Mouse (Mus musculus): ENCODE data around the gene Snn. TPM values are rescaled to one million over a fixed set of nuclear protein-coding genes. Genes with fewer than 3 reads are reported as not detected.

Gene Snn
- polyA plus RNA-seq, 1 experiment from 2014 or later = 2.4 TPM

DNA sequence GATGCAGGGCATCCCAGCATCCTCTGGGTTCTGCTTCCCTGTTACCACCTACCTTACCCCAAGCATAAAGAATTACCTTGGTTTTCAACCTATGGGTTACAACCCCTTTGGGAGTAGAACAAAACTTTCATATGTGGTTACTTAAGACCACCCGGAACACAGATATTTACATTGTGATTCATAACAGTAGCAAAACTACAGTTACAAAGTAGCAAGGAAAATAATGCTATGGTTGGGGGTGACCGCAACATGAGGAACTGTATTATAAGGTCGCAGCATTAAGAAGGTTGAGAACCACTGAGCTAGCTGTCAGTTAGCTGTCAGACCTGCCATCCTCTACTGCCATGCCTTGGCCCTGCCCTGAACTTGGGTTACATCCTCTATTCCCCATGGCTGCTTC, 7.9 kb downstream of the Snn start:
- H3K4me3 ChIP-seq (replicated peaks) = no peak overlapping the region
- no peak for ATAC-seq (ENCODE audit: insufficient read depth)
- H3K4me2 ChIP-seq = no peak overlapping the region
- H3K36me3 ChIP-seq (replicated peaks) = peaks cover 1% of the 10 kb centered on the region; the same call in 1 of the 2 replicates
- H3K9me3 ChIP-seq (replicated peaks) = no peaks in the 10 kb centered on the region
- H3K27me3 ChIP-seq = peaks cover 54% of the 10 kb centered on the region
- H3K27ac ChIP-seq (replicated peaks) = no peak overlapping the region
- WGBS (ENCODE audit: insufficient replicate concordance) = 61% methylated on average over 3 of the region's 3 CpGs
- H3K4me1 ChIP-seq (replicated peaks) = peaks cover 29% of the 10 kb centered on the region
- no peak overlapping the region for H3K9ac ChIP-seq

DNA sequence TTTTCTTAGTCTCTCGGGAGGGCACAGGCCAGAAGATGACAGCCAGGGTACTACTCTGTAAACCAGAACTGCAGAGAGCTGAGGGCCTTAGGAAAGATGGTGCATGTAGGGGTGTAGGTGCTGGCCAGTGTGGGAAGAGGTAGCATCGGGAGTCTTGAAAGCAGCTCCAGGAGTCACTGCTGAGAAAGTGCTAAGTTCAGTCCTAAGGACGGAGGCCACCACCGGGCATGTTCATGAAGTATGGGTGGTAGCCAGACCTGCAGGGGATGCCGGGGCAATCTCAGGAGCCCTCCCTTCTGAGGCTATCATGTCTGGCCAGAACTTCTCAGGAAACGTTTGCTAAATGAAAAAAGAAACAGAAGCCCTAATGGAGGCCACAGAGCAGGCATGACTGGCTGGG, 8.5 kb downstream of the Snn start:
- WGBS (ENCODE audit: insufficient replicate concordance) = 34% methylated on average over 6 of the region's 6 CpGs
- no peak for ATAC-seq (ENCODE audit: insufficient read depth)
- no peaks in the 10 kb centered on the region for H3K9me3 ChIP-seq (replicated peaks)
- H3K36me3 ChIP-seq (replicated peaks) = peaks cover 7% of the 10 kb centered on the region; the same call in 1 of the 2 replicates
- peaks cover 29% of the 10 kb centered on the region for H3K4me1 ChIP-seq (replicated peaks)
- H3K4me2 ChIP-seq = no peak overlapping the region
- H3K27me3 ChIP-seq = peaks cover 54% of the 10 kb centered on the region
- no peak overlapping the region for H3K4me3 ChIP-seq (replicated peaks)
- H3K27ac ChIP-seq (replicated peaks) = no peak overlapping the region
- H3K9ac ChIP-seq = no peak overlapping the region

- H3K4me2 ChIP-seq = no peak overlapping the region
Measured at GRCm38 (mm10) chr16:11069710-11070420, 9.1 kb downstream of the Snn start.

DNA sequence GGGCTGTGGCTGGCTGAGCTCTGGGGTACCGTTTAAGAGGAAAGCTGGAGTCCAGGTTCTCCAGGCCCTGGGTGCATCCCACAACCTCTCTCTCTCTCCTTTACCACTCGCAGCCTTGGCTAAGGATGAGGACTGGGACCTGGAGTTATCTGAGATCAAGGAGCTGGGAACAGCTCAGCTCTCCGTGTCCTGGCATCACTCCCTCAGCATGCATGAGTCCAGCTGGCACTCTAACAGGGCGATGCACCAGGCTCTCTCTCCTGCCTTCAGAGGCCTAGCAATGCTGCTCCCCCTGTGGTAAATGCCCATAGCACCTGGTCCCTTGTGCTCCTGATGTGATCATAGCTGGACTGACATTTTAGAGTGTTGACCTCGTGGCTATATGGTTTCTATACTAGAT, 10.4 kb downstream of the Snn start:
- Histone ChIP-seq H3K36me3 (replicated peaks) (peaks cover 26% of the 10 kb centered on the region), H3K4me1 (replicated peaks) (peaks cover 23% of the 10 kb centered on the region), H3K27ac (replicated peaks) (no peak overlapping the region), H3K4me3 (replicated peaks) (no peak overlapping the region), H3K27me3 (peaks cover 37% of the 10 kb centered on the region), H3K9me3 (replicated peaks) (no peaks in the 10 kb centered on the region), H3K4me2 (no peak overlapping the region), H3K9ac (no peak overlapping the region)
- ATAC-seq (ENCODE audit: insufficient read depth) = no peak
- 68% methylated on average over 5 of the region's 5 CpGs for WGBS (ENCODE audit: insufficient replicate concordance)

More at GRCm38 (mm10) chr16:11069710-11070420, 9.1 kb downstream of the Snn start:
- Histone ChIP-seq H3K9me3 (replicated peaks) (no peaks in the 10 kb centered on the region), H3K9ac (no peak overlapping the region), H3K27ac (replicated peaks) (no peak overlapping the region), H3K36me3 (replicated peaks) (peaks cover 13% of the 10 kb centered on the region), H3K27me3 (peaks cover 50% of the 10 kb centered on the region), H3K4me3 (replicated peaks) (no peak overlapping the region), H3K4me1 (replicated peaks) (peaks cover 29% of the 10 kb centered on the region)
- 24% methylated on average over 7 of the region's 7 CpGs for WGBS (ENCODE audit: insufficient replicate concordance)
- no peak for ATAC-seq (ENCODE audit: insufficient read depth)

GRCm38 (mm10) chr16:11071887-11072286, 11.1 kb downstream of the Snn start:
- Histone ChIP-seq H3K9me3 (replicated peaks) (no peaks in the 10 kb centered on the region), H3K36me3 (replicated peaks) (peaks cover 33% of the 10 kb centered on the region), H3K4me3 (replicated peaks) (no peak overlapping the region), H3K27me3 (peaks cover 30% of the 10 kb centered on the region), H3K9ac (no peak overlapping the region), H3K27ac (replicated peaks) (no peak overlapping the region), H3K4me2 (no peak overlapping the region), H3K4me1 (replicated peaks) (peaks cover 16% of the 10 kb centered on the region)
- 72% methylated on average over 4 of the region's 4 CpGs for WGBS (ENCODE audit: insufficient replicate concordance)
- ATAC-seq (ENCODE audit: insufficient read depth) = no peak

GRCm38 (mm10) chr16:11072454-11072853, 11.7 kb downstream of the Snn start:
- Histone ChIP-seq H3K4me1 (replicated peaks) (peaks cover 14% of the 10 kb centered on the region), H3K9me3 (replicated peaks) (no peaks in the 10 kb centered on the region), H3K27ac (replicated peaks) (no peak overlapping the region), H3K36me3 (replicated peaks) (peaks cover 34% of the 10 kb centered on the region), H3K4me2 (no peak overlapping the region), H3K4me3 (replicated peaks) (no peak overlapping the region), H3K9ac (no peak overlapping the region), H3K27me3 (peaks cover 24% of the 10 kb centered on the region)
- WGBS (ENCODE audit: insufficient replicate concordance) = 78% methylated on average over 8 of the region's 8 CpGs
- ATAC-seq (ENCODE audit: insufficient read depth) = no peak

- Histone ChIP-seq H3K9ac (no peak overlapping the region), H3K9me3 (replicated peaks) (no peaks in the 10 kb centered on the region), H3K4me1 (replicated peaks) (peaks cover 12% of the 10 kb centered on the region), H3K27me3 (peaks cover 18% of the 10 kb centered on the region), H3K27ac (replicated peaks) (no peak overlapping the region), H3K36me3 (replicated peaks) (peaks cover 40% of the 10 kb centered on the region), H3K4me2 (no peak overlapping the region), H3K4me3 (replicated peaks) (no peak overlapping the region)
- no peak for ATAC-seq (ENCODE audit: insufficient read depth)
- WGBS (ENCODE audit: insufficient replicate concordance) = 64% methylated on average over 6 of the region's 6 CpGs
Measured at GRCm38 (mm10) chr16:11073060-11073459, 12.3 kb downstream of the Snn start.

DNA sequence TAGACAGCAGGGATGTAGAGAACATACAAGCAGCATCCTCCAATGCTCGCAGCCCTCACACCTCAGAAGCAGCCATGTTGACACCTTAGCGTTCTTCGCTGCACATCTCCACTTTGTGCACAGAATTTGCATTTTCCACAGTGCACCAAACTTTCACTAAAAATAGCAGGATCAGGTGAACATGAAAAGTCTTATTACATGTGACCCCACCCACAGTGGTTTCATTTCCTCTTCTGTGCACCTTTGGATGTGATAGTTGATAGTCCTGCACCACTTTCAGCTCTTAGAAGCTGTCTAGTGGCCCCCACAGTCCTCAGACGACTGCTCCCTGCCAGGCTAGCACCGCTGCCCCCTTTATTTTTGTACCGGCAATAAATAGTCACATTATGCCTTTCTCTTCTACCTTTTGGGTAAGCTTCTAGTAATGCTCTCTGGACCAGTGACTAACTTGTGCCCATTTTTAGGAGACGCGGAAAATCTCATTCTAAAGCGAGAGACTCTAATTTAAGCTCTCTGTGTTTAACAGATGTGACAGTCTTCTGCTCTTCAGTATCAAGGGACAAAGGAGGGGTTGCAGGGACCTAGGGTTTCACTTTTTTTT, 17.0 kb downstream of the Snn start:
- Histone ChIP-seq H3K27ac (replicated peaks) (no peak overlapping the region), H3K27me3 (no peaks in the 10 kb centered on the region), H3K4me3 (replicated peaks) (no peak overlapping the region), H3K4me2 (no peak overlapping the region), H3K4me1 (replicated peaks) (0 out of 2 replicates have a peak, but pooled peaks cover 8% of the 10 kb centered on the region), H3K36me3 (replicated peaks) (peaks cover 80% of the 10 kb centered on the region), H3K9me3 (replicated peaks) (no peaks in the 10 kb centered on the region), H3K9ac (no peak overlapping the region)
- no peak for ATAC-seq (ENCODE audit: insufficient read depth)
- WGBS (ENCODE audit: insufficient replicate concordance) = 82% methylated on average over 9 of the region's 9 CpGs

- Histone ChIP-seq H3K27me3 (no peaks in the 10 kb centered on the region), H3K4me3 (replicated peaks) (no peak overlapping the region), H3K4me1 (replicated peaks) (0 out of 2 replicates have a peak, but pooled peaks cover 8% of the 10 kb centered on the region), H3K9ac (no peak overlapping the region), H3K27ac (replicated peaks) (no peak overlapping the region), H3K9me3 (replicated peaks) (no peaks in the 10 kb centered on the region), H3K4me2 (no peak overlapping the region), H3K36me3 (replicated peaks) (peaks cover 86% of the 10 kb centered on the region)
- no peak for ATAC-seq (ENCODE audit: insufficient read depth)
- WGBS (ENCODE audit: insufficient replicate concordance) = 15% methylated on average over 3 of the region's 3 CpGs
Measured at GRCm38 (mm10) chr16:11078216-11078869, 17.6 kb downstream of the Snn start.

GRCm38 (mm10) chr16:11084181-11084580, 23.4 kb downstream of the Snn start:
- no peak for ATAC-seq (ENCODE audit: insufficient read depth)
- Histone ChIP-seq H3K4me2 (no peak overlapping the region), H3K4me3 (replicated peaks) (no peak overlapping the region), H3K4me1 (replicated peaks) (no peaks in the 10 kb centered on the region), H3K9me3 (replicated peaks) (no peaks in the 10 kb centered on the region), H3K9ac (no peak overlapping the region), H3K27me3 (no peaks in the 10 kb centered on the region), H3K27ac (replicated peaks) (no peak overlapping the region), H3K36me3 (replicated peaks) (peaks cover 80% of the 10 kb centered on the region)
- 80% methylated on average over 8 of the region's 8 CpGs for WGBS (ENCODE audit: insufficient replicate concordance)

DNA sequence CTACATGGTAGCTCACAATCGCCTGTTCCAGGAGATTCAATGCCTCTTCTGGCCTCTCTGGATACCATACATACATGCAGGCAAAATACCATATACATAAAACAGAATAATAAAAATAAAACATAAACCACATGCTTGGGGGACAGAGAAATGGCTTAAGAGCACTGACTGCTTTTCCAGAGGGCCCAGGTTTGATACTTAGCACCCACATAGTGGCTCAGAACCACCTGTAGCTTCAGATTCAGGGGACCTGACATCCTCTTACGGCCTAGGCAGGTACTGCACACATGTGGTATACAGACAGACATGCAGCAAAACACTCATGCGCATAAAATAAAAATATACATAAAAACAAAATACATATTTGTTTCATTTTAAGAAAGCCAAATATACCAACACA, 25.6 kb downstream of the Snn start:
- no peaks in the 10 kb centered on the region for H3K4me1 ChIP-seq (replicated peaks)
- no peak overlapping the region for H3K27ac ChIP-seq (replicated peaks)
- no peaks in the 10 kb centered on the region for H3K27me3 ChIP-seq
- H3K4me2 ChIP-seq = no peak overlapping the region
- no peak for ATAC-seq (ENCODE audit: insufficient read depth)
- no peak overlapping the region for H3K9ac ChIP-seq
- H3K4me3 ChIP-seq (replicated peaks) = no peak overlapping the region
- peaks cover 82% of the 10 kb centered on the region for H3K36me3 ChIP-seq (replicated peaks)
- WGBS (ENCODE audit: insufficient replicate concordance) = 81% methylated on average over 3 of the region's 3 CpGs
- H3K9me3 ChIP-seq (replicated peaks) = no peaks in the 10 kb centered on the region
